Mouse (Mus musculus): ENCODE measurements around the gene Itpr2.

GRCm38 (mm10) chr6:146468361-146468760, 33.7 kb downstream of the Itpr2 start:
- no peak for TF ChIP-seq GATA1 (IDR thresholded peaks at IDR 0.05; ENCODE audit: borderline replicate concordance, low read length)
- TF ChIP-seq FLI1 (IDR thresholded peaks at IDR 0.05; ENCODE audit: low read length), result no peak

All from megakaryocyte, embryonic 14.5 days (primary cell).